Mouse (Mus musculus) megakaryocyte, adult 5-6 weeks (primary cell): ENCODE measurements around the gene Nkap. TPM values are rescaled to one million over a fixed set of nuclear protein-coding genes. Genes with fewer than 3 reads are reported as not detected.
A peak's percentile ranks its signal among the peaks of the same experiment; 100 is the strongest.
"Not testable (repeated sequence)": the region's sequence is repeated elsewhere in the genome, so short reads cannot be mapped to it uniquely, and the experiment has no call there.

Source experiments
- ATAC-seq: 2 replicates; pipeline ENCODE4 v1.8.0; 2016; ENCODE audit warnings: mild to moderate bottlenecking, inconsistent platforms; ENCODE audit not compliant: poor library complexity, severe bottlenecking
- total RNA-seq, 2 experiments: library from RNA; stranded (forward) in 1 of 2; stranded (reverse) in 1 of 2; fragments of 153-499, 151-499 nt in 1 of 2; fragments of 221-1000, 200-1000 nt in 1 of 2; gene quantifications; 2 replicates each; pipeline versions ENCODE4 v1.2.3 to v1.2.4; 2015 to 2017

The Nkap gene
- total RNA-seq (2015) (16.9 and 18.5 TPM in 2 replicates), total RNA-seq (2017) (30.5 and 37.4 TPM in 2 replicates)

DNA sequence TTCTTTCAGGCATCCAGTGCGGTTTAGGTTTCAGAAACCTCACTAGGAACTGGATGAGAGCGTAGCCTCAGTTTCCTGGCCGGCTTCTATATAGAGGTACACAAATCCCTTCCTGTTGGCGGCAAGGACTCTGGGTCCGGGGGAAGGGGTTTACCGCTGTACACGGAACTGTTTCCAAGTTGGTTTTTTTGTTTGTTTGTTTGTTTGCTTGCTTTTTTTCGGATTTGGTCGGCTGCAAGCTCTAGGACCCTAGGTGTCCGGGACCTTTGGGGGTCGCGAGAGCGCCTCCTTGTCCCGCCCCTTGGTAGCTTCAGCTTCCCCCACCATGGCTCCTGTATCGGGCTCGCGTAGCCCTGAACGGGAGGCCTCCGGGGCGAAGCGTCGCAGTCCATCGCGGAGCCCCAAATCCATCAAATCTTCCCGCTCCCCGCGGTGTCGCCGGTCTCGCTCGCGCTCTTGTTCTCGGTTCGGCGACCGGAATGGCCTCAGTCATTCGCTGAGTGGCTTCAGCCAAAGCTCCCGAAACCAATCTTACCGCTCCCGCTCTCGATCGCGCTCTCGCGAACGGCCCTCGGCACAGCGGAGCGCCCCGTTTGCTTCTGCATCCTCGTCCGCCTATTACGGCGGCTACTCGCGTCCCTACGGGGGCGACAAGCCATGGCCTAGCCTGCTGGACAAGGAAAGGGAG, at the start of gene Nkap:
Gene Nkap (plus strand): TSS at position 125 of the 688 bp plus-strand sequence.
- peak; percentile 99 for ATAC-seq

DNA sequence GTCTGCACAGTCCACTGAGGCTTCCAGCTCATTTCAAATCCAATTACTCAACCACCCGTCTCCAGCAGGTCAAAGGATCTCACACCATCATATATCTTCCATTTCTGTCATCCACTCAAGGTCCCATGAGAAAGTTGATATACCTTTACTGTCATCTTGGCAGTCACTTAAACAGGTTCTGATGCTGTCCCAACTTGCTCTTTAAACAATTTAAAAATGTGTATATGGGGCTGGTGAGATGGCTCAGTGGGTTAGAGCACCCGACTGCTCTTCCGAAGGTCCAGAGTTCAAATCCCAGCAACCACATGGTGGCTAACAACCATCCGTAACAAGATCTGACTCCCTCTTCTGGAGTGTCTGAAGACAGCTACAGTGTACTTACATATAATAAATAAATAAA, 46.2 kb upstream of the Nkap start:
- ATAC-seq: not testable (repeated sequence)

DNA sequence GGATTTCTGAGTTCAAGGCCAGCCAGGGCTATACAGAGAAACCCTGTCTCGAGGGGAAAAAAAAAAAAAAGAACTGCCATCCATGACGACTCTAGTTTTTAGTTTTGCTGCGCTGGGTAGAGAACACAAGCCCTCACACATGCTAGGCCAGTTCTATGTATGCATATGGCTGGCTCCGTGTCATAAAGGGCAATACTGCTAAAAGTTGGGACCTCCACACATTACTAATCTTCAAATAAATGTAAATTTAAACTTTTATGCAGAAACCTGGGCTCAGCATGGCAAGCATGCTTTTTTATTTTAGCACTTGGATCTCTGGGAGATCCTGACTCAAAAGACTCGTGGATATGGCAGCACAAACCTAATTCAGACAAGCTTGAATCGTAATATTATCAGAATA, 45.4 kb upstream of the Nkap start:
- no peak for ATAC-seq

DNA sequence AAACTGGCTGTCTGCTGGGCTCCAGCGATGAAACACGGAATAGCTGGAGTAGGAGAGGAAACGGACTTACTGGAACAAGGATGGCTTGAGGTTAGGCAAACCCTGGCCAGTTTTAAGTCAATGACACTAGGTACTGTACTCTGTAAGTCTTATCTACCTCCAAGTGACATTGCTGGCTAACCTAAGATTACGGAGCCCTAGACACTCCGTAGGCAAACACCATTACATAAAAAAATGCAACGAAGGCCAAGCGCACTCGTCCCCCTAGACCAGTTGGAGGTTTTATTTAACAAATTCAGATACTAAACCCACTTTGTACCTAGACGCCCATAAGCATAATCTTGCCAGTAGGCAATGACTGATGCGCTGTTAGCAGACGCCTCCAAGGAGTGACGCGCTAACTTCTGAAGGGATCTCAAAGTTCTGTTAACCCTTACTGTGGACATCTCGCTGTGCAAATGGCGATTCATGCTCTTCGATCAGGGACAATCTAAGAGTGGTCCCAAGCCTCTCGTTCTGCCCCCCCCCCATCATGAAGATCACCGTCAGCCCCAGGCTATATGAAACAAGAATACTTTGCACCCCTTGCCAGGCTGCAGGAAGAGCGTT, 42.2 kb upstream of the Nkap start:
- 0 out of 2 replicates have a peak, but pooled peaks have one; percentile 7 for ATAC-seq

DNA sequence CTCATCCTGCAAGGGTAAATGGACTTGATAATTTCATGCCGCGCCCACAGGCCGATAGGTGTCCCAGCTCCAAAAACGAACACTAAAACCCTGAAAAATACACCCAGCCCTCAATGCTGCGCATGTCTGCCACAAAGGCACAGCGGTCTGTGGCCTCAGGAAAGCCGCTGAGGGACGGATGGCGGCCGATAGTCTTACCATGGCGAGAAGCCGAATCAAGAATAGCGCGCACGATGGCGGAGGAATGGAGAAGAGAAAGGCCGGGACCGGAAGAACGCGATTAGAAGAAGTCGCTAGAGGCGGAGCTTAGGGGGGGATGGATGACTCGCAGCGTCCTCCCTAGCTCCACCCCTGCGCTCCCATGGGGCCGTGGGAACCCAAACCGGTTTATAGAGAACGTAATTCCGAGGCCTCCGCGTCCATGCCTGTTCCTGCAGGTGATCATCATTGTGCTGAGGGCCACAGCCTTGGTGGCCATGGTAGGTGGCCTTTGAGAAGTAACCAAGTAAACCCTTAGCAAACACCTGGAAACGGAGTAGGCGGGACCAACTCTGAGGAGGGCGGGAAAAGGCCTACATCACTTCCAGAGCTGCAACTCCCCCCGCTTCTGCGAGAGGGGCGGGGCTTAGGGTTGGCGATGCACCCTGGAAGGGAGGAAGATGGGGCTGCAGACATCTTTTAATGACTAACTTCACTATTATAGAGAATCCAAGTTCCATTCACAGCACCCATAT, 41.5 kb upstream of the Nkap start, which contains the start of gene Rpl39:
Gene Rpl39 (minus strand): TSS at position 476 of the 734 bp plus-strand sequence.
- peak; percentile 96 for ATAC-seq

DNA sequence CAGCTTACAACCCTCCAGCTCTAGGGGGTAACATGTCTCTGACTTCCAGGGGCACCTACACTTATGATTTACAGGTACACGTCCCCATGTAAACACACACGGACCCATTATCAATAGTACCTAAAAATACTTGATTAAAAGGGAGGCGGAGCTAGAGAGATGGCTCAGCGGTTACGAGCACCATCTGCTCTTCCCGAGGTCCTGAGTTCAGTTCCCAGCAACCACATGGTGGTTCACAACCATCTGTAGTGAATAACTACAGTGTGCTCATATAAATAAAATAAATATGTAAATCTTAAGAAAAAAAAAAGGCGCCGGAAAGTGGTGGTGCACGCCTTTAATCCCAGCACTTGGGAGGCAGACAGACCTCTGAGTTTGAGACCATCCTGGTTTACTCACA, 40.9 kb upstream of the Nkap start:
- peak; percentile 22; the same call in 1 of the 2 replicates for ATAC-seq

DNA sequence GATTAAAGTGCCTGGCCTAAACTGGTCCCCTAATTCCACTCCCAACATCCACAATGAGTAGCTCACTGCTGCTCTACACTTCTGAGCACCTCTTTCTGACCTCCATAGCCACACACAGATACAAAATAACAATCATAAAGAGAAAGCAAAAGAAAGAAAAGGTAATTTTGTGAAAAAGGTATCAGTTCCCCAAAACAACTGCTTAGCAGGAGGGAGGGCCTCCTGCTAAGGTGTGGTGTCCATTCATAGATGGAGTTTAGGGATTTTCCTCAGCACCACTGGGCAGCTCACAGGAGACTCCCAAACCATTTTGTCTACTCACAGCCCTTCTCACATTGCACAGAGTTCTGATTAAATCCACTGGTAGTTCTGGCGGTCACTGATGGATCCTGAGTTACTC, 37.8 kb upstream of the Nkap start:
- no peak for ATAC-seq

DNA sequence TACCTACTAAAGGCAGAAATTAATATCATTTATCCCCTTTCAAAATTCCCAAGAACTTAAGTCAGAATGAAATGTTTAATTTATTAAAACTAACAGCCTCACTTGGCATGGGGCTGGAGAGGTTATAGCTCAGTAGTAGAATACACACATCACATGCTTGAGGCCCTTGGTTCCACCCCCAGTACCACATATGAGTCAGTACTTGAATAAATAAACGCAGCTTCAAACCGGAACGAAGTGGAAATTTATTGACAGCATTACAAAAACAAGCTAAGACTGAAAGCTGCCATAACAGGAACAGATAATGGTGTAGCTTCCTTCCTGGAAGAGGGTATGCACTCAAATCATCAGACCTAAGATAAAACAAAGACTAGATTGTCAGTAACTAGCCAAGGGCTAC, 35.1 kb upstream of the Nkap start:
- ATAC-seq: no peak

DNA sequence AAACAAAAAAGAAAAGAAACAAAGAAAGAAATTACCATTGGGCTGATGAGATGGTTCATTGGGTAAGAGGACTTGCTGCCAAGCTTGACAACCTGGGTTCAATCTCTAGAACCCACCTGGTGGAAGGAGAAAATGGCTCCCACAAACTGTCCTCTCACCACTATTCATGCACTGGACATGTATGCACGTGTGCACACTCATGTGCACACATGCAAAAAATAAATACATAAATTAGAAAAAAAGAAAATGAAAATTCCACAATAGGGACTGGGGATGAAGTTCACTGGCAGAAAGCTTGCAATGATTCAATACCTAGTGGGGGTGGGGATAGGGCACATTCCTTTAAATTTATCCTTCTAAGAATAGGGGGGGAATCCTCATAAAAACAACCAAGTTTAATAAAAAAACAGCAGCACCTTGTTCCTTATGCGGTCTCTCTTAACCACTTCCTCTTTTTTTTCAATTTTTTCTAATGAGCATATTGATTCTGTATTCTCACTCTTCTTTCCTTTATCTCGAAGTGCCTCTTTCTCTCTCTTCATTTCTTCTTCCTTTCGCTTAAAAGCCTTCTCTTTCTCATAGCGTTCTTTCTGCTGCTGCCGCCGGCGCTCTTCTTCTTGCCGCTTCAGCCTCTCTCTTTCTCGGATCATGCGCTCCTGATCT, 31.4 kb upstream of the Nkap start:
- no peak for ATAC-seq

DNA sequence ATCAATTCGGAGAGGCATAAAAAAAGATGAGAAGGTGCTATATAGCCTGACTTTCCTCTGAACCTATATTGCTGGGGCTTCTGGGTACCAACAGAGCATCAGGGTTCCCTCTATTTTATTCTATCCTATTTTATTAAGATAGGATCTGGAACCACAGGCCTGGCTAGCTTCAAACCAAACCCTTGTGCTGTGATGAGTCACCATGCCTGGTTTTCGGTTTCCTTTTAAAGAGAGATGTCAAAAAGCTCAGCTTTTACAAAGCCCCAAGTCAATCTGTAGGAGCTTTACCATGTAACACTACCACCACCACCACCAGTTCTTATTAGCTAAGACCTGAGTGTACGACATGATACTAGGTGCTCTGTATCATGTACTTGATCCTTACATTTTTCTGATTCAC, 27.9 kb upstream of the Nkap start:
- no peak for ATAC-seq

DNA sequence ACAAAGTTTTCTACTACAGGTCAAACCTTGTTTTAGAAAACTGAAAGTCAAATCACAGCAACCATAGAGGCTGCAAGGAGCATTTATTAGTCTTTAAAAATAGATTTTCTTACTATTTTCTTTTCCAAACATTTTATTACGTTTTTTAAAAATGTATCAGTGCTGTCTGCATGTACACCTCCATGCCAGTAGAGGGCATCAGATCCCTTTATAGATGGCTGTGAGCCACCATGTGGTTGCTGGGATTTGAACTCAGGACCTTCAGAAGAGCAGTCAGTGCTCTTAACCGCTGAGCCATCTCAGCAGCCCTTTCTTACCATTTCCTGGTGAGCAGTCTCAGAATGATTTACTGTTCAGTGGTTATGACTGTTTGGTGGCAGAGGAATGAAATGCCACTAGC, 22.8 kb upstream of the Nkap start:
- ATAC-seq: no peak

DNA sequence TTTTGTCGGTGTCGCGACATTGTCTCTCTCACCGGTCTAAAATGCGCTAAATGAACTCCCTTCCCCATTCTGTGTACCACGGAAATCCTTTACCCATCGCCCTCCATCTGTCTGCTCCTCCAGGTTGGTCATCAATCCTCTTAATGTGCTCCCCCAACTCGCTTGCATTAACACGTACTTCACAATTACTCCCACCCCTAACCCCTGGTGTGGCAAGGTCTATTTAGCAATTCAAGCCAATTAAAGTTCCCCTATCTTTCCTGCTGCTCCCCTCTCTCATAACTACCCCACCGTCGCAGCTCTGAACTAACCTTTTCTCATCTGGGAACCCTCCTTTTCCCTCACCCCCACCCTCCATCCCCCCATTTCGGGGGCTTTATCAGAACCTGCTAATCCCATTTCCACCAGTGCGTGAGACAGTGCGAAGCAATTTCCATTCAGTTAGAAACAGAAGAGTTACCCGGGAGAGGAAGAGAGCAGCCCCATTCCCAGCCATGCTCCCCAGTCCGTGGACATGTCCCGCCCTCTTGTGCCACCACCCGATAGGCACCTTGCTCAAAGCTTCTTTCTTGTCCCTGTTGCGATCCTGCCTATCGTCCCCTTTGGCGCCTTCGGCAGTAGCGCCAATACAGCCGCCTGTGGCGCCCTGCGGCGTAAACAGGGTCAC, 16.9 kb upstream of the Nkap start:
- ATAC-seq: peak; percentile 64

DNA sequence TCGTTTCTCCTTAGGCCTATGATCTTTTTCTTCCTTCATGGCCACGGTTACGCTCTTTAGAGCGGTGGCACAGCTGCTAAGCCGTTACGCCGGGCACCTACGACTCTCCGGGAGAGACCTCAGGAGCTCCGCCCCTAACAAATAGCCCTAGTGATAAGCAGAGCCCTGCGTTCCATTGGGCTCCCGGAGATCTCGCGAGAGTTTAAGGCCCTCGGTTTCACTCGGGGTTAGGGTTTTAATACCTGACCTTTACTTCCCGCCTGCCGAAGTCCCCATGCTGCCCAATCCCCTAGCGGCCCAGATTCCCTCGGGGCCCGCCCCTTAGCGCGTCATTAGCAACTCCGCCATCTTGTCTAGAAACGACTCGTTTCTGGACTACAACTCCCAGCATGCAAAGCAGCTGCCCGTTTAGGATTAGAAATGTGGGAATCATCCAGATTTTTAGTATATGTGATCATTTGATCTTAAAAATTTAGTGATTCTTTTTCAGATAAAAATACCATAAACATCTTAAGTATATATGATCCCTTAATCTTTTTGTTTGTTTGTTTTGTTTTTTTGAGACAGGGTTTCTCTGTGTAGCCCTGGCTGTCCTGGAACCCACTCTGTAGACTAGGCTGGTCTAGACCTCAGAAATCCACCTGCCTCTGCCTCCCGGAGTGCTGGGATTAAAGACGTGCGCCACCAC, 16.3 kb upstream of the Nkap start, which contains the start of gene Upf3b:
Gene Upf3b (minus strand): TSS at position 130 of the 688 bp plus-strand sequence.
- ATAC-seq: peak; percentile 98

DNA sequence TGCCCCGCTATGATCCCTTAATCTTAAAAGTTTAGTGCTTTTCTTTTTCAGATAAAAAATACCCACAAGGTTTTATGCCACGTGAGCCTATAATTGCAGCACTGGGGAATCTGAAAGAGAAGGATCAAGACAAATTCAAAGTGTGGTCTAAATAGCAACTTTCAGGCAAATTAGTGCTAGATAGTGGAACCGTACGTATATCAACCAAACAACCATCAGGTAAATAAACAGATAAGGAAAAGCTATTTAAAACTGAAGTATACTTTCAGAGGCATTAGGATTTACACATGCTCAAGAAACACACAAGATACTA, 15.8 kb upstream of the Nkap start:
- ATAC-seq: no peak

DNA sequence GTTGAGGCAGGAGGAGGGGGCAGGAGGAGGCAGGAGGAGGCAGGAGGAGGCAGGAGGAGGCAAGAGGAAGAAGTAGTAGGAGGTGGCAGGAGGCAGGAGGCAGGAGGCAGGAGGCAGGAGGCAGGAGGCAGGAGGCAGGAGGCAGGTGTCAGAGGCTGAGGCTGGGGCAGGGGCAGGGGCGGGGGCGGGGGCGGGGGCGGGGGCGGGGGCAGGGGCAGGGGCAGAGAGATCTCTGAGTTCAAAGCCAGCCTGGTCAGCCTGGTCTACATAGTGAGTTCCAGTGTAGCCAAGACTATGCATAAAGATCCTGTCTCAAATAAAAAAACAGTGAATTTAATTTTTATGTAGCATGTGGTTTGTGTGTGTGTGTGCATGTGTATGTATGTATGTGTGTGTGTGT, 9.5 kb upstream of the Nkap start:
- no peak for ATAC-seq

DNA sequence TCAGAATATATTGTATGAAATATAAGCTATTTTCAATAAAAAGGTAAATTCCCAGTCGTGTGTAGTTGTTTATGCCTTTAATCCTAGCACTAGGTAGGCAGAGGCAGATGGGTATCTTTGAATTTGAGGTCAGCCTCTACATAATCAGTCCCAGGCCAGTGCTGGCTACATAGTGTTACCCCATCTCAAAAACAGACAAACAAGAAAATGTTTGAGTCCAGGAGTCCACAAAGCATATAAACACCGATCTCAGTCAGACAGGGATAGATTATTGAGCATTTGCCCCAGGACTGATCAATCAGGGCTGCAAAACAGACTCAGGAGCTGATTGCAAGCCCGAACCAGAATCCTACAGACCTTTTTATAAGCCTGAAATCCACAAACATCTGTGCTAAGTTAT, 7.0 kb upstream of the Nkap start:
- no peak for ATAC-seq

DNA sequence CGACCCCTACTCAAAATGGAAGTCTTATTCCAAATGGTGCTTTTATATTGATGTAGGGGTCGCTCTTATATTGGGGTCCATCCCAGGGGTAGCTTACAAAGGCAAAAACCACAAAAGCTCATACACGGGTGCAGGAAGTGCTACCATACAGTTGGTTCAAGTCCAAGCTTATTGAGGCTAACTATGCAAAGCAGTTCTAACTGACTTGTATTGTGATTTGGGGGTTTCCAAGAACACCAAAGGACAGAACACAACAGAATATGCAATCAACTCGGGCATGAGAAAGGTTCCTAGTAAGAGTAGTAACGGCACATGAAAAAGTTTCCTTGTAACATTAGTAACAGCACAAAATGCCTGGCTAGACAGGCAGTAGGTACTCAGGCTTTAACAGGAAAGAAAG, 6.4 kb upstream of the Nkap start:
- ATAC-seq: no peak

DNA sequence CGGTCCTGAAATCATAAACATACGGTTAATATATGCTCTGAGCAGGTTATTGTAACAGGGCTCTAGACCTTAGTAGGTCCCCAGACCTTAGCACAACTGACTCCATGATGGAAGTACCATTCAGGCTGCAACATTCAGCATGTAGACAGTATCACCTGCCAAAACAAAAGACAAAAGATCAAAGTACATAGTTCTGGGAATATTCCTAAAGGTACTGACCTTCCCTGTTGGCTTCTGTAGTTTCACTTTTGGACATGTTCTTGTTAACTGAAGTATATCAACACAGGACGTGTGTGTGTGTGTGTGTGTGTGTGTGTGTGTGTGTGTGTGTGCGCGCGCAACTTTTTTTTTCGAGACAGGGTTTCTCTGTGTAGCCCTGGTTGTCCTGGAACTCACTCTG, 1.1 kb upstream of the Nkap start:
- ATAC-seq: no peak

DNA sequence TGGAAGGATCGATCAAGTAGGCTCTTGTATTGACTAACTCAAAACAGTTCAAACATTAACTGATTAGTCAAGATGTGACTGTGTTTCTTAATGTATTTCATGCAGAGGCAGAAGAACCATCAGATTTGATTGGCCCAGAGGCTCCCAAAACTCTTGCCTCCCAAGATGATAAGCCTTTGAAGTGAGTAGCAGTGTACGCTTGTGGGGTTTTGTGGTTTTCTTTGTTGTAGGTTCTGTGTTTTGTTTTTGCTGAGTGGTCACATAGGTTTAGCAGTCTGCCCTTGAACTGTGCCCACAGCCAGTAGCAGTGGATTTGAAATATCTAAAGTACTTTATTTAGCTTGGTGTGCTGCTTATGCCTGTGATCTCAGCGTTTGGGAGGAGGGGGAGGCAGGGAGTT, 15.1 kb downstream of the Nkap start:
- ATAC-seq: no peak

DNA sequence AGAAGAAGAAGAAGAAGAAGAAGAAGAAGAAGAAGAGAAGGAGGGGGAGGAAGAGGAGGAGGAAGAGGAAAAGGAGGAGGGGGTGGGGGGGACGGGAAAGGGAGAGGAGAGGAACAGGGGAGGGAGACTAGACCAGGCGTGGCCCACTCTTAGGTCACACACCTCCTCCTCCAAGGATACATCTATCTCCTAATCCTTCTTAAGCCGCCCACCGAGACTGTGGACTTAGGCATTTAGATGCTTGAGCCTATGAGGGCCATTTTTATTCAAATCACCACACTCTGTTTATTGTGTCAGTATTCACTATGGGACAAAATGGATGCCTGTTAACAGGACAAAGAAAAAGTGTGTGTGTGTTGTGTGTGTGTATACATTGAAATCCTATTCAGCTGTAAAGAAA, 17.9 kb downstream of the Nkap start:
- ATAC-seq: not testable (repeated sequence)
